Mouse (Mus musculus) hindbrain, embryonic 13.5 days (tissue): Measurements from ENCODE around the gene Apoc2. TPM values are rescaled to one million over a fixed set of nuclear protein-coding genes. Genes with fewer than 3 reads are reported as not detected.

Source experiments
- ATAC-seq: fragments of 200-750 bp; cut with Nextera tagmentation; 2 replicates; pipeline ENCODE4 v1.8.0; 2017; ENCODE audit warnings: moderate TSS enrichment; ENCODE audit not compliant: low FRiP score
- H3K27ac ChIP-seq: fragments of 300-500 bp; sonication (generic); 2 replicates; pipeline ENCODE4 v1.5.1; 2015; ENCODE audit warnings: inconsistent platforms, mild to moderate bottlenecking, moderate library complexity
- H3K27me3 ChIP-seq: fragments of 300-500 bp; sonication (generic); 2 replicates; pipeline ENCODE4 v1.6.1; 2015; ENCODE audit warnings: mild to moderate bottlenecking, inconsistent platforms
- H3K36me3 ChIP-seq: fragments of 300-500 bp; sonication (generic); 2 replicates; pipeline ENCODE4 v1.6.1; 2015; ENCODE audit warnings: mild to moderate bottlenecking, inconsistent platforms
- H3K4me1 ChIP-seq: fragments of 300-500 bp; sonication (generic); replicated peaks from 2 replicates; pipeline ENCODE4 v1.6.1; 2015; ENCODE audit warnings: inconsistent platforms
- H3K4me2 ChIP-seq: fragments of 300-500 bp; sonication (generic); 2 replicates; pipeline ENCODE4 v1.6.1; 2015; ENCODE audit warnings: inconsistent platforms, mild to moderate bottlenecking, moderate library complexity
- H3K4me3 ChIP-seq: fragments of 300-500 bp; sonication (generic); 2 replicates; pipeline ENCODE4 v1.5.1; 2015; ENCODE audit warnings: mild to moderate bottlenecking, inconsistent platforms
- H3K9ac ChIP-seq: fragments of 300-500 bp; sonication (generic); 2 replicates; pipeline ENCODE4 v1.6.1; 2015; ENCODE audit warnings: mild to moderate bottlenecking, inconsistent platforms
- H3K9me3 ChIP-seq: fragments of 300-500 bp; sonication (generic); 2 replicates; pipeline ENCODE4 v1.6.1; 2016; ENCODE audit warnings: inconsistent platforms
- WGBS: fragments of 180-500 bp; shearing (Covaris S2); methylation state at CpG from one replicate; pipeline ENCODE4 v1.1.7; 2015; 5-methylcytosine and 5-hydroxymethylcytosine counted together
- polyA plus RNA-seq: library from polyadenylated mRNA; unstranded; fragments of >200 nt; fragmentation: Nextera tagmentation; extraction: Ambion mirVana; gene quantifications from 2 replicates; pipeline ENCODE4 v1.2.1, GENCODE M21; 2015

Apoc2 gene
- polyA plus RNA-seq, 1 experiment from 2014 or later: not detected

DNA sequence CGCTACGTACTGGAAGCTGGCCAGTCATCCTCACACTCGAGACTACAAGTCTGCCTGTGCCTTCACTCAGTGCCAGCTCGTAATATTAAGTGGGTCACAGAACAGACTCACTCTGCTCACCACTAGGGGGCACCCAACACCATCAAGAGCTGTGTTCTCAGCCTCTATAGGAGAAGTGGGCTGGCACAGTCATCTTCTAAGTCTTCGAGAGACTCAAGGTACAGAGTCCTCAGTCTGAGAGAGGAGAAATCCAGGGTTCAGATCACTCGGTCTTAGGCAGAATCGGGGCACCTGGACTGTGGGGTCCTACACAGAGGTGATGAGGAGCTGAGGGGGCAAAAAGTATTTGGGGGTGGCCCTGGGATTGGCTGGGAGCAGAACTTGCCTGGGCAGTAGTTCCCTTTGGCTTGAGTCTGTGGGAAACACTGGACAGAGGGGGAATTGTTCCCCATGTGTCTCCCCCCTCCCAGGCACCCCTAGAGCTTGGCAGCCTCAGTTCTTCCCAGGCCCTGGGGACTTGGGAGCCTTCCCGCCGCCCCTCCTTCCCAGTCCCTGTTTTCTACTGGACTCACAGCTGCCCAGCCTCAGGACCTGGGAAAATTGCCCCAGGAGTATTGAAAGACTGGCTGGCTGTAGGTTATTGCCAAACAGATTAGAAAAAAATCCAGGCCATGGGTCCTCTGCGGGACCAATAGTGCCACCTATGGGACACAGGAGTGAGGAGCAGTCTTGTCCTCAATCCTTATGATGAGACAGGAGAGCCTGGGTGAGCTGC, 8.6 kb downstream of the Apoc2 start:
- Histone ChIP-seq H3K4me3 (peak overlapping the region; percentile 5; the same call in 1 of the 2 replicates), H3K27ac (peak overlapping the region; percentile 62; the same call in 1 of the 2 replicates), H3K4me2 (peak overlapping the region; percentile 32), H3K9ac (peak overlapping the region; percentile 24; the same call in 1 of the 2 replicates), H3K4me1 (peaks cover 16% of the 10 kb centered on the region), H3K27me3 (no peaks in the 10 kb centered on the region), H3K36me3 (no peaks in the 10 kb centered on the region), H3K9me3 (no peaks in the 10 kb centered on the region)
- peak; percentile 61 for ATAC-seq
- whole genome bisulfite sequencing: 9% methylated on average over 10 of the region's 10 CpGs

DNA sequence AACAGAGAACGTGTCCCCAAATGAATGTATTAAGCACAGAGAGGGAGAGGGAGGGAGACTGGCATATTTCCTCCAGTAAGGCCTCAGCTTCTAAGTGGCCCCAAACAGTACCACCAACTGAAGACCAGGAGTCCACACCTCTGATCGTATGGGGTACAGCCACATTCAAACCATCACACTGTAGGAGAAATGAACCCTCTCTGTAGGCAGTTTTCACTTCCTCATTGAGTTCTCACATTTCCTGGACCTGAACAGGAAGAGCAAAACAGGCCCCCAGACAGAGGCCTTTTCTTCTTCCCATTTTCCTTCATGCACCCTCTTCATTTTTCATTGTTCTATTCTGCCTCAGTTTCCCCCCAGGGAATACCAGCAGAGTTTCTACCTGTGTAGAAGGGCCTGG, 10.3 kb downstream of the Apoc2 start:
- Histone ChIP-seq H3K9me3 (no peaks in the 10 kb centered on the region), H3K27me3 (no peaks in the 10 kb centered on the region), H3K4me1 (peaks cover 31% of the 10 kb centered on the region), H3K27ac (no peak overlapping the region), H3K4me3 (no peak overlapping the region), H3K4me2 (no peak overlapping the region), H3K9ac (no peak overlapping the region), H3K36me3 (no peaks in the 10 kb centered on the region; the same call in 1 of the 2 replicates)
- no peak for ATAC-seq
- WGBS: 75% methylated on average over 2 of the region's 2 CpGs

DNA sequence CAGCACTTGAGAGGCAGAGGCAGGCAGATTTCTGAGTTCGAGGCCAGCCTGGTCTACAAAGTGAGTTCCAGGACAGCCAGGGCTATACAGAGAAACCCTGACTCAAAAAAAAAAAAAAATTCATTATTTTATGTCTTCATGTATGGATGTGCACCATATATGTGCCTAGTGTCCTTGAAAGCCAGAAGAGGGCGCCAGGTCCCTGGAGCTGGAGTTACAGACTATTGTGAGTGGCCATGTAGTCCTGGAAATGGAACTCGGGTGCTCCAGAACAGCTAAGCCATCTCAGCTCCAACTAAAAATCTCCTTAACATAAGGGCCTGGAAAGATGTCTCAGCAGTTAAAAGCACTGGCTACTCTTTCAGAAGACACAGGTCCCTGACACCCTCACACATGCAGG, 11.0 kb downstream of the Apoc2 start:
- Histone ChIP-seq H3K27me3 (no peaks in the 10 kb centered on the region), H3K9me3 (no peaks in the 10 kb centered on the region), H3K27ac (no peak overlapping the region), H3K4me2 (no peak overlapping the region), H3K4me1 (peaks cover 37% of the 10 kb centered on the region), H3K36me3 (peaks cover 4% of the 10 kb centered on the region), H3K4me3 (no peak overlapping the region), H3K9ac (no peak overlapping the region)
- no peak for ATAC-seq
- 61% methylated on average over 3 of the region's 3 CpGs for WGBS

DNA sequence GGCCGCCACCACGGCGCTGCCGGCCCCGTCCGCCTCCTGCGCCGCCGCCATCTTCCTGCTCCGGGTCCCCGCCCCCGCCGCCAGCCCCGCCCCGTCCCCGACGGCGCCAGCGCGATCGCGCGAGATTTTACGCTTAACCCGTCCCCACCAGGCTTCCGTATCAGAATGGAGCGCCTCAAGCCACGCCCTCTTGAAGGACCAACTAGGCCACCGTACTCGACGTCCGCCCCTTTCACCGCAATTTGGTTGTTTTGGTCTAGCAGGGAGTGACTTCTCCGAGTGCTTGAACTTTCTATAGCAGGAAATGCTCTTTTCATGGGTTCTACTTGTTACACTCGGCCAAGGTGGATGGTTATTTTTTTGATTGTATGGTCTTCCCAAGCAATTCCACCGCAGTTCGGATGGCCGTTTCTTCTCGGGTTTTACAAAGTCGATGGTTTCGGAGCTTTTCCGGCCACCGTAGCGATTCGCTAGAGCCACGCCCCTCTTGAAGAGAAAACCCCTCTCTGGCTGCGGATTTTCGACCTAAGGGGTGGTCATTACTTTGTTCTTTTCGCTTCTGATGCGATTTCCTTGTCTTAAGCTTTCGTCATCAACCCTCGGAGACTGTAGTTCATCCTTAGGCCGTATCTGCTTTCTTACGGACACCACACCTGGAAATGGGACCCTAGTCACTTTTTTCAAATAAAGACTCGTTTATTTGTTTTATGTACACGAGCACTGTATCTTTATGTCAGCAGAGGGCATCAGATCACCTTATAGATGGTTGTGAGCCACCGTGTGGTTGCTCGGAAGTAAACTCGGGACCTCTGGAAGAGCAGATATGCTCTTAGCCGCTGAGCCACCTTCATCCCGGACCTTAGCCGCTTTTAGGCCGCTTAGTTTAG, 12.5 kb downstream of the Apoc2 start, which contains the start of gene Clptm1:
Clptm1 (minus strand) TSS at position 79 of the 887 bp plus-strand sequence.
- peak within 1 kb of the TSS; percentile 100 for H3K4me3 ChIP-seq
- ATAC-seq: peak; percentile 86
- peak within 1 kb of the TSS; percentile 92 for H3K4me2 ChIP-seq
- H3K9me3 ChIP-seq: no peaks in the 10 kb centered on the region
- peak within 1 kb of the TSS; percentile 99 for H3K9ac ChIP-seq
- H3K27me3 ChIP-seq: no peaks in the 10 kb centered on the region
- under 1% methylated on average over 63 of the region's 63 CpGs for WGBS
- peaks cover 47% of the 10 kb centered on the region for H3K4me1 ChIP-seq
- peaks cover 16% of the 10 kb centered on the region for H3K36me3 ChIP-seq
- peak within 1 kb of the TSS; percentile 94 for H3K27ac ChIP-seq

DNA sequence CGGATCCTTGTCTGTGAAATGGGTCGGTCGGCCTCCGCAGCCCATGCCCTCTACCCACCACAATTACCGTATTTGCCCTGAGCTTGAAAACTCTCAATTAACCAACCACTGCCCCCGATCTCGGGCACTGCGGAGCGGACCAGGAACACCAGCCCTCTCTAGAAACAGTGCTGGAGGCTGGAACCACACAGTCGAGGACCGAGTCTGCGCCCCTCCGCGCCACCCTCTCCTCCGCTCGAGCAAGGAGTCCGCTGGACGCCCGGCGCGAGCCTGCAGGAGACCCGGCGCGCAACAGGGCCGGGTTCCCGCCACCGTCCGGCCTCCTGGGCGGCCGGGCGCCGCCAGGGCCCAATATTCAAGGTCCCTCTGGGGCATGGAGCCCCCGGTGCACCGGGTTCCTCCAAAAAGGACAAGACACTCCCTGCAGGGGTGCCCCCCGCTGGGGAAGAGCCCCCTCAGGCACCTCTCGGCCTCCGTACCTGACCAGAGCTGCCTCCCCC, 13.2 kb downstream of the Apoc2 start:
- H3K4me2 ChIP-seq: peak overlapping the region; percentile 92

DNA sequence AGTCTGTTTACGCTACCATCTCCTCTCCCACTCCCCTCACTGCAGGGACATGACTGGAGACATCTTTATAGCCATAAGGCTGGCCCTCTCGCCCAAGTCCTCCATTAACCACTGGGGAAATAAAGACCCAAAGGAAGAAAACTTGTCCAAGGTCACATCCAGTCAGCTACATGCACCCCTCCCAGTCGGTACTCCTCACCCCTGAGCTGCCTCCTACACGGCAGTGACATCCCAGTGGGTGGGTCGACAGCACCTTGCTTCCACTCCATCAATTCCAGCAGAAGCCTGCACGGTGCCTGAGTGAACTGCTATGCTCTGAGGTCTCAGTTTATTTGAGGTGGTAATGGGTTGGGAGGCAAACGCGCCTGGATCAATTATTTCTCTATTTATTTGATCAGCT, 13.8 kb downstream of the Apoc2 start:
- Histone ChIP-seq H3K27me3 (no peaks in the 10 kb centered on the region), H3K27ac (no peak overlapping the region), H3K36me3 (peaks cover 27% of the 10 kb centered on the region), H3K9me3 (no peaks in the 10 kb centered on the region), H3K4me1 (peaks cover 41% of the 10 kb centered on the region), H3K9ac (peak overlapping the region; percentile 99), H3K4me3 (peak overlapping the region; percentile 100), H3K4me2 (peak overlapping the region; percentile 92)
- ATAC-seq: 0 out of 2 replicates have a peak, but pooled peaks have one; percentile 14
- 14% methylated on average over 8 of the region's 8 CpGs for WGBS

More for the DNA sequence above, 13.2 kb downstream of the Apoc2 start:
- H3K9ac ChIP-seq: peak overlapping the region; percentile 99
- H3K4me3 ChIP-seq: peak overlapping the region; percentile 100
- peak; percentile 69 for ATAC-seq
- H3K27me3 ChIP-seq: no peaks in the 10 kb centered on the region
- WGBS: under 1% methylated on average over 37 of the region's 37 CpGs
- peaks cover 22% of the 10 kb centered on the region for H3K36me3 ChIP-seq
- H3K27ac ChIP-seq: peak overlapping the region; percentile 94
- H3K4me1 ChIP-seq: peaks cover 46% of the 10 kb centered on the region
- H3K9me3 ChIP-seq: no peaks in the 10 kb centered on the region

DNA sequence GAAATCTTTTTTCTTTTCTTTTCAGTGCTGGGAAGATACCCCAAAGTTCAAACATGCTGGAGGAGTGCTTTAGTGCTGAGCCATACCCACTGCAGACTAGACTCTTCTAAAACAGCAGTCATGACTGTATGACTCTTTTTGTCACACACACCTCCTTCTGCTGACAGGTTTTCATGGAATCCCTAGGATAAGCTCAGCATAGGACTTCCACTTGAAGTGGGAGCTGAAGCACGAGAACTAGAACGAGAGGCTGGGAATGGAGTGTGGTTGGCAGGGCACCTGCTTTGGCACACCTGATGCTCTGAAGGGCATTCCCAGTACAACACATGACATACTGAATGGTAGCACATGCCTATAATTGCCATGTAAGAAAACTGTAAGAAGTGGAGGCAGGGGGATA, 25.1 kb downstream of the Apoc2 start:
- Histone ChIP-seq H3K36me3 (peaks cover 77% of the 10 kb centered on the region), H3K27ac (no peak overlapping the region), H3K4me2 (no peak overlapping the region), H3K4me3 (no peak overlapping the region), H3K27me3 (no peaks in the 10 kb centered on the region), H3K9me3 (no peaks in the 10 kb centered on the region), H3K4me1 (no peaks in the 10 kb centered on the region), H3K9ac (no peak overlapping the region)
- WGBS: 97% methylated on average over 2 of the region's 2 CpGs
- ATAC-seq: no peak

DNA sequence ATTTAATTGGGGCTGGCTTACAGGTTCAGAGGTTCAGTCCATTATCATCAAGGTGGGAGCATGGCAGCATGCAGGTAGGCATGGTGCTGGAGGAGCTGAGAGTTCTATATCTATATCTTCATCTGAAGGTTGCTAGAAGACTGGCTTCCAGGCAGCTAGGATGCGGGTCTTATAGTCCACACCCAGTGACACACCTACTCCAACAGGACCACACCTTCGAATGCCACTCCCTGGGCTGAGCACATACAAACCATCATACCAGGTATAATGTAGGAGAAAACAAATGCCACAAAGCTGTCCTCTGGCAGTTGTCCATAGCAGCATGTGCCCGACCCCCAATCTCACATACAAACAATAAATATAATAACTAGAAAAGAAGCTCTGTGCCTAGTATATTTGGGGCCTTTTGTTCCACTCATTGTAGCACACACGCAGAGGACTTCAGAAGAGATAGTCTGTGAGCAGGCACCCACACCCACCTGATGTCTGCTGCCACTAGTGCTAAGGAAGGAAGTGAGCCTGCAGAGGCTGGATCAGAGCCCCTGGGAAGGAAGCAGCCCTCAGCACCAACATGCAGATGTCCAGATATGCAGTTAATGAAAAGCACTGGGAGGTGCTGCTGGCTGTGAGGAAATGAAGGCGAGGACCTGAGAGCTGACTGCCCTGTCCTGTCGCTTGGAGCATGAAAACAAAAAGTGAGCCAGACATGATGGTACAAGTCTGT, 26.5 kb downstream of the Apoc2 start:
- Histone ChIP-seq H3K36me3 (peaks cover 91% of the 10 kb centered on the region), H3K27me3 (no peaks in the 10 kb centered on the region), H3K9me3 (no peaks in the 10 kb centered on the region), H3K4me1 (no peaks in the 10 kb centered on the region), H3K27ac (no peak overlapping the region), H3K9ac (no peak overlapping the region), H3K4me3 (no peak overlapping the region), H3K4me2 (no peak overlapping the region)
- ATAC-seq: no peak
- 93% methylated on average over 6 of the region's 6 CpGs for WGBS

DNA sequence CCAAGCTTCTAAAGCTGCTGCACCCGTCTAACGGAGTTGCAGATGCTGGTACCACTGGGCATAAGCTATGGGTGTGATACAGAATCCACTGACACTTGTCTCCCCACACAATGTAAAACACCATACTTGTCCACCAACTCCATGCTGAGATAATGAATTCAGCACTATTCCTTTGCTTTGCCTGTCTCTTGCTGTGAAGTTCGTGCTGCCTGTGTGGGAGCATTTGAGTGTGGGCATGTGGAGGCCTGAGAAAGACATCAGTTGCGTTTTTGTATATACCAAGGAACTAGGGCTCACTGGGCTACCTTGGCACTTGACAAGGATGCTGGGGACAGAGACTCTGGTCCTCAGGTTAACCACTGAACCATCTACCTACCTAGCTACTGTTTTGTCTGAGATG, 36.5 kb downstream of the Apoc2 start:
- WGBS: 93% methylated on average over 4 of the region's 4 CpGs
- Histone ChIP-seq H3K36me3 (peaks cover 100% of the 10 kb centered on the region), H3K4me2 (no peak overlapping the region), H3K4me1 (no peaks in the 10 kb centered on the region), H3K9ac (no peak overlapping the region), H3K27me3 (no peaks in the 10 kb centered on the region), H3K27ac (no peak overlapping the region), H3K9me3 (no peaks in the 10 kb centered on the region), H3K4me3 (no peak overlapping the region)
- ATAC-seq: no peak

DNA sequence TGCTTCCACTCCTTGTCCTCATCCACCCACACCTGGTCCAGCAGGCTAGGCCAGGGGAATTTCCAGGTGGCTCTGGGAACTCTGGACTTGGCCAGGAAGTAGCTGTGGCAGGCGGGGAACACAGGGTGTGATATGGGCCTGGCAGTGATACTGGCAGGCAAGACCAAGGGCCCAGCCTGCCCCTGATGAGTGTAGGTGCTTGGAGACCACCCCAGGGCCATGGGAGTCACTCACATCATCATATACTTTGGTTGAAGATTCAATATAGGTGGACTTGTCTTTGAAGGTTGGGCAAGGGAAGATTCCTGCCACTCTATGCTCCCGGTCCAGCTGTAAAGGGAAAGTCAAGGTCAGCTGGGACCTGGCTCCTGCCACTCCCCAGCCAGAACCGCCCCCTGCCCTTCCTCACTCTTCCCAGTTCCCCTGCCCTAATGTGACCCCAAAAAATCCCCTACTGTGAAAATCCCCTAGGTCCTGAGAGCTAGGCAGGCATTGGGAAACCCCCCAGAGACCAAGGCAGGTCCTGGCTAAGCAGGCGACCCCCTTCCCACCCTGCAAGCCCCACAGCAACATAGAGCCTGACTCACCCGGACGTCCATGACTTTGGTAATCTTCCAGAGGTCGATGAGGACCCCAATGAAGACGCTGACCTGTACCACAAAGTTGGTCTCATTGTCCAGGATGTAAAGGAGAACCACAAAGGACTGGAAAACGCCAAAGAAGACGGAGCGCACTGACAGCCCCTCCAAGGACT, 42.5 kb downstream of the Apoc2 start:
- Histone ChIP-seq H3K4me2 (no peak overlapping the region), H3K4me1 (no peaks in the 10 kb centered on the region), H3K27ac (no peak overlapping the region), H3K4me3 (no peak overlapping the region), H3K9me3 (no peaks in the 10 kb centered on the region), H3K27me3 (no peaks in the 10 kb centered on the region), H3K36me3 (peaks cover 85% of the 10 kb centered on the region), H3K9ac (no peak overlapping the region)
- WGBS: 90% methylated on average over 11 of the region's 11 CpGs
- no peak for ATAC-seq

DNA sequence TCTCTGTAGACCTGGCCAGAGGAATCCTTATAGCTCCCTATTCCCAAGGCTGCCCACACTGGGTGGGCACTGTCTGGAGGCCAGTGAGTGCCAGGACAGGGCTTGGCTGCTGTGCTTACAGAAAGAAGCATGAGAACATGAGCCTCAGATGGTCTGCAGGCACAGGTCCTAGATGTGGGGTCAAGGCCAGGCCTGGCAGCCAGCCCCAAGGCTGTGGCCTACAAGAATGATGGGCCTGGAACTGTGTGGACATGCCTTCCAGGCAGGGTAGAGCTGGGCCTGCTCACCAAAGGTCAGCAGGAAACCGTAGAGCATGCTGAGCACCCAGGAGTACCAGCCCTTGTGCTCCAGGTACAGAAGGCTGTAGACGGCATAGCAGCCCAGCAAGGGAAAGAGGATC, 43.1 kb downstream of the Apoc2 start:
- no peak overlapping the region for H3K4me2 ChIP-seq
- 100% methylated on average over 2 of the region's 2 CpGs for WGBS

More for the DNA sequence above, 43.1 kb downstream of the Apoc2 start:
- Histone ChIP-seq H3K27ac (no peak overlapping the region), H3K9ac (no peak overlapping the region), H3K27me3 (no peaks in the 10 kb centered on the region), H3K4me3 (no peak overlapping the region), H3K36me3 (peaks cover 78% of the 10 kb centered on the region), H3K9me3 (no peaks in the 10 kb centered on the region), H3K4me1 (peaks cover 2% of the 10 kb centered on the region)
- ATAC-seq: no peak
